Mouse (Mus musculus) thymus, adult 2 months (tissue): ENCODE measurements around the gene Dyrk4. TPM values are rescaled to one million over a fixed set of nuclear protein-coding genes. Genes with fewer than 3 reads are reported as not detected.
A peak's percentile ranks its signal among the peaks of the same experiment; 100 is the strongest.

Experiments used
- DNase-seq: peaks from one replicate; pipeline ENCODE4 v3.0.0; 2021
- H3K27ac ChIP-seq: fragments of 200-500 bp; 2 replicates; pipeline ENCODE4 v1.5.1; 2012; ENCODE audit warnings: low read length, control low read depth; ENCODE audit not compliant: control insufficient read depth, insufficient read depth
- H3K27me3 ChIP-seq: fragments of 200-500 bp; 2 replicates; pipeline ENCODE4 v1.6.1; 2012; ENCODE audit warnings: mild to moderate bottlenecking, low read length, moderate library complexity, mixed read lengths; ENCODE audit not compliant: control insufficient read depth, insufficient read depth
- H3K36me3 ChIP-seq: fragments of 200-500 bp; 2 replicates; pipeline ENCODE4 v1.6.1; 2012; ENCODE audit warnings: mild to moderate bottlenecking, low read length, moderate library complexity; ENCODE audit not compliant: control insufficient read depth, insufficient read depth
- H3K4me1 ChIP-seq: fragments of 200-500 bp; replicated peaks from 2 replicates; pipeline ENCODE4 v1.6.1; 2012; ENCODE audit warnings: low read length; ENCODE audit not compliant: control insufficient read depth, insufficient read depth
- H3K4me3 ChIP-seq: fragments of 200-500 bp; 2 replicates; pipeline ENCODE4 v1.5.1; 2012; ENCODE audit warnings: mild to moderate bottlenecking, low read length, control low read depth, moderate library complexity; ENCODE audit not compliant: control insufficient read depth, insufficient read depth
- CTCF ChIP-seq: fragments of 200-500 bp; IDR thresholded peaks from 2 replicates; pipeline ENCODE4 v1.5.1; 2012; ENCODE audit warnings: mild to moderate bottlenecking, control low read depth, low read length, moderate library complexity, borderline replicate concordance; ENCODE audit not compliant: control insufficient read depth, poor library complexity, insufficient read depth; ENCODE audit errors: extremely low read depth
- POLR2A ChIP-seq: fragments of 200-500 bp; IDR thresholded peaks from 2 replicates; pipeline ENCODE4 v1.6.1; 2012; ENCODE audit warnings: mild to moderate bottlenecking, low read length, control low read depth, moderate library complexity; ENCODE audit not compliant: control insufficient read depth, poor library complexity, insufficient read depth; ENCODE audit errors: extremely low read depth
- WGBS: fragments of 180-500 bp; shearing (Covaris S2); methylation state at CpG from one replicate; pipeline ENCODE4 v1.1.7; 2018; 5-methylcytosine and 5-hydroxymethylcytosine counted together
- polyA plus RNA-seq: library from polyadenylated mRNA; depleted of rRNA; stranded (reverse); fragments of >200 nt; gene quantifications from 2 replicates; pipeline ENCODE4 v1.2.3, GENCODE M21; 2012; rRNA removed

Dyrk4 gene
- 0.31 and 0.32 TPM in 2 replicates for polyA plus RNA-seq

GRCm38 (mm10) chr6:126921111-126921881 is at the start of gene Dyrk4:
Dyrk4 (minus strand) TSS chr6:126921839.
- TF ChIP-seq CTCF (no peak), POLR2A (no peak)
- H3K4me1 ChIP-seq: no peaks in the 10 kb centered on the region; the same call in 1 of the 2 replicates
- H3K27me3 ChIP-seq: no peaks in the 10 kb centered on the region
- WGBS: 60% methylated on average over 21 of the region's 21 CpGs
- no peak within 1 kb of the TSS; the same call in 1 of the 2 replicates for H3K4me3 ChIP-seq
- peak; percentile 15 for DNase-seq
- peaks cover 35% of the 10 kb centered on the region for H3K36me3 ChIP-seq
- H3K27ac ChIP-seq: no peak within 1 kb of the TSS

- H3K36me3 ChIP-seq: peaks cover 5% of the 10 kb centered on the region
- H3K4me1 ChIP-seq: no peaks in the 10 kb centered on the region
- H3K27me3 ChIP-seq: no peaks in the 10 kb centered on the region
- TF ChIP-seq CTCF (no peak), POLR2A (no peak)
- 90% methylated on average over 14 of the region's 14 CpGs for WGBS
- DNase-seq: no peak
- no peak overlapping the region for H3K4me3 ChIP-seq
- H3K27ac ChIP-seq: no peak overlapping the region
Measured at GRCm38 (mm10) chr6:126966241-126967026, 44.8 kb upstream of the Dyrk4 start.

GRCm38 (mm10) chr6:126963426-126963825 is 41.8 kb upstream of the Dyrk4 start:
- Histone ChIP-seq H3K27me3 (no peaks in the 10 kb centered on the region), H3K4me1 (no peaks in the 10 kb centered on the region), H3K27ac (no peak overlapping the region), H3K4me3 (no peak overlapping the region), H3K36me3 (peaks cover 5% of the 10 kb centered on the region)
- DNase-seq: no peak
- 96% methylated on average over 9 of the region's 9 CpGs for WGBS
- TF ChIP-seq POLR2A (no peak), CTCF (no peak)

GRCm38 (mm10) chr6:126962709-126963108 is 41.1 kb upstream of the Dyrk4 start:
- WGBS: 95% methylated on average over 5 of the region's 5 CpGs
- TF ChIP-seq POLR2A (no peak), CTCF (no peak)
- no peak overlapping the region for H3K4me3 ChIP-seq

GRCm38 (mm10) chr6:126961371-126962018 is 39.9 kb upstream of the Dyrk4 start:
- Histone ChIP-seq H3K27ac (no peak overlapping the region), H3K4me1 (no peaks in the 10 kb centered on the region), H3K36me3 (peaks cover 14% of the 10 kb centered on the region), H3K27me3 (no peaks in the 10 kb centered on the region), H3K4me3 (no peak overlapping the region)
- TF ChIP-seq POLR2A (no peak), CTCF (no peak)
- WGBS: 97% methylated on average over 8 of the region's 8 CpGs
- DNase-seq: no peak

More at GRCm38 (mm10) chr6:126962709-126963108, 41.1 kb upstream of the Dyrk4 start:
- no peak for DNase-seq
- H3K27ac ChIP-seq: no peak overlapping the region
- H3K36me3 ChIP-seq: peaks cover 5% of the 10 kb centered on the region
- no peaks in the 10 kb centered on the region for H3K27me3 ChIP-seq
- no peaks in the 10 kb centered on the region for H3K4me1 ChIP-seq

DNA sequence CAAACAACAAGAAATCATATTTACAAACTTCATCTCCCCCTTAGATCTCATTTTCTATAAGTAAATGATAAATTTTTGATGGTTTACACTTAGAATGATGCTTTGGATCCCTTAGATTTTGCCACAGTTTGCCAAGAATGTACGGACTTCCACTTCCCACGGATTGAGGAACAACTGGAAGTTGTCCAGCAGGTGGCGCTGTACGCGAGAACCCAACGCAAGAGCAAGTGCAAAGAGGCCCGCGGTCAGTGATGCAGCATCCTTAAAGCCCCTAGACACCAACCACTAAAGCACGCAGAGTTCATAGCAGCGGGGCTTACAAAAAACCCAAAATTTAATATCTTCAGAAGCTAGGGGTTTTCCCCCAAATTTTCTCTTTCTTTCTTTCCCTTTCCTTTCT is 34.1 kb upstream of the Dyrk4 start:
- peak; percentile 60 for DNase-seq
- Histone ChIP-seq H3K4me3 (no peak overlapping the region), H3K4me1 (no peaks in the 10 kb centered on the region), H3K36me3 (peaks cover 18% of the 10 kb centered on the region), H3K27me3 (no peaks in the 10 kb centered on the region), H3K27ac (no peak overlapping the region)
- peak; percentile 85; the same call in 1 of the 2 replicates for TF ChIP-seq CTCF
- TF ChIP-seq POLR2A: no peak
- WGBS: 7% methylated on average over 10 of the region's 10 CpGs
